Mouse (Mus musculus): ENCODE results near the gene Atp6v1c2. TPM values are rescaled to one million over a fixed set of nuclear protein-coding genes. Genes with fewer than 3 reads are reported as not detected.

Atp6v1c2 gene
- polyA plus RNA-seq, 1 experiment, result not detected

GRCm38 (mm10) chr12:17271272-17271671 is 57.9 kb downstream of the Atp6v1c2 start:
- TF ChIP-seq POLR2A (IDR thresholded peaks at IDR 0.05; ENCODE audit: low read depth, low read length), result no peak
- TF ChIP-seq CTCF (IDR thresholded peaks at IDR 0.05; ENCODE audit: extremely low read depth, insufficient read length, insufficient replicate concordance, low read depth, low read length), result peak; percentile 42; the same call in 1 of the 2 replicates
- Histone ChIP-seq H3K36me3 (ENCODE audit: control insufficient read depth, insufficient read depth, low read length) (peaks cover 45% of the 10 kb centered on the region), H3K4me3 (ENCODE audit: low read depth, low read length) (no peak overlapping the region), H3K27me3 (ENCODE audit: control insufficient read depth, insufficient read depth, low read length) (no peaks in the 10 kb centered on the region), H3K27ac (ENCODE audit: insufficient read depth, low read depth, low read length) (no peak overlapping the region), H3K4me1 (ENCODE audit: control insufficient read depth, insufficient read depth, insufficient read length, low read length) (peaks cover 7% of the 10 kb centered on the region; the same call in 1 of the 2 replicates)
- WGBS, result 69% methylated on average over 1 of the region's 1 CpGs

GRCm38 (mm10) chr12:17267316-17267715 is 61.8 kb downstream of the Atp6v1c2 start:
- 7% methylated on average over 4 of the region's 4 CpGs for WGBS
- Histone ChIP-seq H3K4me3 (ENCODE audit: low read depth, low read length) (peak overlapping the region; percentile 31), H3K27ac (ENCODE audit: insufficient read depth, low read depth, low read length) (no peak overlapping the region), H3K36me3 (ENCODE audit: control insufficient read depth, insufficient read depth, low read length) (peaks cover 13% of the 10 kb centered on the region), H3K4me1 (ENCODE audit: control insufficient read depth, insufficient read depth, insufficient read length, low read length) (peaks cover 7% of the 10 kb centered on the region; the same call in 1 of the 2 replicates), H3K27me3 (ENCODE audit: control insufficient read depth, insufficient read depth, low read length) (no peaks in the 10 kb centered on the region)
- TF ChIP-seq POLR2A (IDR thresholded peaks at IDR 0.05; ENCODE audit: low read depth, low read length) (no peak), CTCF (IDR thresholded peaks at IDR 0.05; ENCODE audit: extremely low read depth, insufficient read length, insufficient replicate concordance, low read depth, low read length) (no peak)

GRCm38 (mm10) chr12:17266673-17266990 is 62.5 kb downstream of the Atp6v1c2 start:
- WGBS, result under 1% methylated on average over 21 of the region's 21 CpGs
- no peaks in the 10 kb centered on the region for H3K27me3 ChIP-seq (ENCODE audit: control insufficient read depth, insufficient read depth, low read length)
- H3K36me3 ChIP-seq (ENCODE audit: control insufficient read depth, insufficient read depth, low read length), result peaks cover 10% of the 10 kb centered on the region
- H3K4me1 ChIP-seq (ENCODE audit: control insufficient read depth, insufficient read depth, insufficient read length, low read length), result peaks cover 7% of the 10 kb centered on the region; the same call in 1 of the 2 replicates
- no peak for TF ChIP-seq POLR2A (IDR thresholded peaks at IDR 0.05; ENCODE audit: low read depth, low read length)
- no peak for TF ChIP-seq CTCF (IDR thresholded peaks at IDR 0.05; ENCODE audit: extremely low read depth, insufficient read length, insufficient replicate concordance, low read depth, low read length)
- H3K27ac ChIP-seq (ENCODE audit: insufficient read depth, low read depth, low read length), result 0 out of 2 replicates have a peak overlapping the region, but pooled peaks have one; percentile 4
- peak overlapping the region; percentile 79 for H3K4me3 ChIP-seq (ENCODE audit: low read depth, low read length)

GRCm38 (mm10) chr12:17265971-17266672 is 63.0 kb downstream of the Atp6v1c2 start, which contains the start of gene Pdia6:
Pdia6 (plus strand) TSS chr12:17266545.
- TF ChIP-seq POLR2A (IDR thresholded peaks at IDR 0.05; ENCODE audit: low read depth, low read length) (peak; percentile 77), CTCF (IDR thresholded peaks at IDR 0.05; ENCODE audit: extremely low read depth, insufficient read length, insufficient replicate concordance, low read depth, low read length) (no peak)
- H3K27ac ChIP-seq (ENCODE audit: insufficient read depth, low read depth, low read length), result 0 out of 2 replicates have a peak within 1 kb of the TSS, but pooled peaks have one; percentile 4
- H3K36me3 ChIP-seq (ENCODE audit: control insufficient read depth, insufficient read depth, low read length), result peaks cover 8% of the 10 kb centered on the region
- peaks cover 7% of the 10 kb centered on the region; the same call in 1 of the 2 replicates for H3K4me1 ChIP-seq (ENCODE audit: control insufficient read depth, insufficient read depth, insufficient read length, low read length)
- WGBS, result 2% methylated on average over 48 of the region's 48 CpGs
- no peaks in the 10 kb centered on the region for H3K27me3 ChIP-seq (ENCODE audit: control insufficient read depth, insufficient read depth, low read length)
- peak within 1 kb of the TSS; percentile 79 for H3K4me3 ChIP-seq (ENCODE audit: low read depth, low read length)

GRCm38 (mm10) chr12:17264826-17265225 is 64.3 kb downstream of the Atp6v1c2 start:
- H3K4me1 ChIP-seq (ENCODE audit: control insufficient read depth, insufficient read depth, insufficient read length, low read length), result peaks cover 7% of the 10 kb centered on the region; the same call in 1 of the 2 replicates
- 86% methylated on average over 2 of the region's 2 CpGs for WGBS
- H3K4me3 ChIP-seq (ENCODE audit: low read depth, low read length), result no peak overlapping the region
- H3K27ac ChIP-seq (ENCODE audit: insufficient read depth, low read depth, low read length), result no peak overlapping the region
- H3K36me3 ChIP-seq (ENCODE audit: control insufficient read depth, insufficient read depth, low read length), result no peaks in the 10 kb centered on the region
- TF ChIP-seq CTCF (IDR thresholded peaks at IDR 0.05; ENCODE audit: extremely low read depth, insufficient read length, insufficient replicate concordance, low read depth, low read length) (no peak), POLR2A (IDR thresholded peaks at IDR 0.05; ENCODE audit: low read depth, low read length) (no peak)
- no peaks in the 10 kb centered on the region for H3K27me3 ChIP-seq (ENCODE audit: control insufficient read depth, insufficient read depth, low read length)

GRCm38 (mm10) chr12:17263881-17264280 is 65.3 kb downstream of the Atp6v1c2 start:
- no peak for TF ChIP-seq POLR2A (IDR thresholded peaks at IDR 0.05; ENCODE audit: low read depth, low read length)
- TF ChIP-seq CTCF (IDR thresholded peaks at IDR 0.05; ENCODE audit: extremely low read depth, insufficient read length, insufficient replicate concordance, low read depth, low read length), result no peak
- H3K4me3 ChIP-seq (ENCODE audit: low read depth, low read length), result no peak overlapping the region
- no peaks in the 10 kb centered on the region for H3K27me3 ChIP-seq (ENCODE audit: control insufficient read depth, insufficient read depth, low read length)
- no peak overlapping the region for H3K27ac ChIP-seq (ENCODE audit: insufficient read depth, low read depth, low read length)
- H3K36me3 ChIP-seq (ENCODE audit: control insufficient read depth, insufficient read depth, low read length), result no peaks in the 10 kb centered on the region
- WGBS, result 75% methylated on average over 3 of the region's 3 CpGs
- peaks cover 6% of the 10 kb centered on the region; the same call in 1 of the 2 replicates for H3K4me1 ChIP-seq (ENCODE audit: control insufficient read depth, insufficient read depth, insufficient read length, low read length)

- Histone ChIP-seq H3K27ac (ENCODE audit: insufficient read depth, low read depth, low read length) (no peak overlapping the region), H3K4me1 (ENCODE audit: control insufficient read depth, insufficient read depth, insufficient read length, low read length) (no peaks in the 10 kb centered on the region), H3K4me3 (ENCODE audit: low read depth, low read length) (no peak overlapping the region), H3K36me3 (ENCODE audit: control insufficient read depth, insufficient read depth, low read length) (no peaks in the 10 kb centered on the region), H3K27me3 (ENCODE audit: control insufficient read depth, insufficient read depth, low read length) (no peaks in the 10 kb centered on the region)
- TF ChIP-seq POLR2A (IDR thresholded peaks at IDR 0.05; ENCODE audit: low read depth, low read length) (no peak), CTCF (IDR thresholded peaks at IDR 0.05; ENCODE audit: extremely low read depth, insufficient read length, insufficient replicate concordance, low read depth, low read length) (no peak)
- 92% methylated on average over 3 of the region's 3 CpGs for WGBS
These were observed 68.2 kb downstream of the Atp6v1c2 start for GRCm38 (mm10) chr12:17261005-17261404.

Data from small intestine, adult 2 months (tissue).